Mouse (Mus musculus) lung, postnatal 14 days (tissue): Measurements from ENCODE around the gene Tmem110.
A peak's percentile ranks its signal among the peaks of the same experiment; 100 is the strongest.

Experiments
- DNase-seq: peaks from one replicate; pipeline ENCODE4 v3.0.0; 2021

Tmem110 gene

DNA sequence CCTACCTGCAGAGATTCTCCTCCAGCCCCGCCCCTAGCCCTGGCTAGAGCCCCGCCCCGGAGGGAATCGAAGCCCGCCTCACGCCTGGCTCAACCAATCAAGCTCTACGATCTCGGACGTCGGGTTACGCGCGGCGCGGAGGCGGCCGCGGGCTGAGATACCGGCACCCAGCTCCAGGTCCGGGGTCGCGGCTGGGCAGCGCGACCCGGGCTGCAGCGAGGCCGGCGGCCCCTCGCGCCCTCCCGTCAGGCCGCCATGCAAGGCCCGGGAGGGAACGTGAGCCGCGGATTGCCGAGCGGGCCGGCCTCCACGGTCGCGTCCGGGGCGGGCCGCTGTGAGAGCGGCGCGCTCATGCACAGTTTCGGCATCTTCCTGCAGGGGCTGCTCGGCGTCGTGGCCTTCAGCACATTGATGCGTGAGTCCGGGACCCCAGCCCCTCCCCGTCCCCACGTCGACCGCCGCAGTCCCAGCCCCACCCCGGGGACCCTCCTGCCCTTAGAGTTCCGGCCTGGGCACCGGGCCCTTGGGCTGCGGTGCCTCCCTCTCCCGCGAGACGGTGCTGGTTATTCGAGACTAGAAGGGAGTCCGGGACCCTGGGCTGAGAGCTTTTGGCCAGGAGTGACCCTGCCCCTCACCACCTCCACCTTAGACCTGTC lies at the start of gene Tmem110:
TSS of gene Tmem110 (plus strand) at position 115 of the 656 bp plus-strand sequence.
- DNase-seq: peak; percentile 89

DNA sequence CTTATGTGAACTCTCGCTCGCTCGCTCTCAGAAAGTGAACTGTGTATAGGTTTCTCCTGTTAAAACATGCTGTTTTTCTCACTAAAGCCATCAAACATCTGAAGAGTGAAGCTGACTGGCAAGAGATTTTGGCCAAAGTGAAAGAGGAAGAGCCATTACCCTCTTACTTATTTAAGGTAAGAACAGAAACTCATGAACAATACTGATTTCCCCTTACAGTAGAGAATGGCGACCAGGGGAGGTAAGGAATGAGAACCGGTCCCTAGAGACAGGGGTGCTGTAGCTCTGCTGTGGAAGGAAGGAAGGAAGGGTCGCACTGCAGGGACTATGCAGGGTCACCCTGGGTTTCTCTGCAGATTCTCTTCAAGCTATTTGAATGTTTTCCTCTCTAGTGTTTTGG lies 40.8 kb upstream of the Tmem110 start:
- DNase-seq: no peak

DNA sequence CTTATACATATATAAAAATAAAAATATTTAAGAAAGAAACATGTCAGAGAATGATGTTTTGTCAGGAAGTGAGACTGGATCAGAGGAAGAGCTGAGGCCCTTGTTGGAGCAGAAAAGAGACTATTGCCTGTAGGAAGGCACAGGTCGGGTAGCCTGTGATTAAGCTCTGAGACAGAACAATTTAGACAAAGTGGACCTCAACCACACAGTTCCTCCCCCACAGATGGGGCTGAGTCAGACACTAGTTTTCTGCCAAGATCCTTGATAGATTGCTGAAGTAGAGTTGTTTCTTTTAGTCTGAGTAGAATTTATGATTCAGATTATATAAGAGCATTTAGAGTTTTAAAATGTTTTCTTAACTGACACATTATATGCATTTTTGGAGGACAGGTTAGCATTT lies 35.9 kb upstream of the Tmem110 start:
- no peak for DNase-seq

DNA sequence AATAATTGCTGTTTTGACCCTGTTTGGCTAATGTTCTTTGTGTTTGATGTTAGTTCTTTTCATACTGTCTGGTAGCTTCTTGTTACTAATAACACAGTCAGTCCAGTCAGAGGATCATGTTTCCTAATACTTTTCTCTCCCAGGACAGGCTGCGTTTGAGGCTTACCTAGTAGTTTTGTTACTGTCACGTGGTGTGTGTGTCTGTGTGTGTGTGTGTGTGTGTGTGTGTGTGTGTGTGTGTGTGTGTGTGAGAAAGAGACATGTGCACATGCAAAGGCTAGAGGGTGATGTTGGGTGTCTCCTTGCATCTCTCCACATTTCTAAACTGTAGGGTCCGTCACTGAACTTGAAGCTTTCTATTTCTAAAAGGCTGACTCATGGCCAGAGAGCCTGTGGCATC lies 32.5 kb upstream of the Tmem110 start:
- DNase-seq: no peak

DNA sequence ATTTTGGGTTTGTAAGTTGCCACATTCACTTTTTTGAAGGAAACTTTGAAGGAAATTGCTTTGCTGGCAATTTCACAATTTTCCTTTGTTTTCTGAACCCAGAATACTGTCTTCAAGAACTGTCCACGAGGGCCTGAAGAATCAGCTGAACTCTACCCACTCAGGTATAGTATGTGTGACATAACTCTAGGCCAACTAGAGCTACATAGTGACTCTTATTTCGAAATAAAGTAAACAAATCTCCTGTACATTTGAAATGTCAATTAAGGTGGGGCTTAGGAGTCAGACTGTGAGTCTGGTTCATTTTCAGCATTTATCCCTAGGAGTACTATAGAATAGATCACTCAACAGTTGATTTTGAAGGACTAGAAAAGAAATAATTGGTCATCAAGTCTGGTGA lies 23.6 kb upstream of the Tmem110 start:
- no peak for DNase-seq

DNA sequence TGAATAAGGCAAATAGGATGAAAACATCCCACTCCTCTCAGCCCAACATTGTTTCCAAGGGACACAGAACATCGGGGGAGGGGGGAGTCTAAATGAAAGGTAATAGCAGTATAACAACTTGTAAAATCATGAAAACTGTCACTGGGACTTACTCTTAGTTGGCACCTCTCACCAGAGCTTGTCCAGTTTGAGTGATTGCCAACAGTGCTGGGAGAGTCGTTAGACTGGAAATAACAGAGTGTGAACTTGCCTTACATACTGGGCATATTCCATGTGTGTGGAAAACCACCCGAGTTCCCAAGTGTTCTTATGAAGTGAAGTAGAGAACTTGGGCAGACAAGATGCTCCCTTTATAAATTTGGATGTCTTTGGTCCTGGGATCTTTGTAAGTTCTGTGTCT lies 4.3 kb upstream of the Tmem110 start:
- DNase-seq: no peak

DNA sequence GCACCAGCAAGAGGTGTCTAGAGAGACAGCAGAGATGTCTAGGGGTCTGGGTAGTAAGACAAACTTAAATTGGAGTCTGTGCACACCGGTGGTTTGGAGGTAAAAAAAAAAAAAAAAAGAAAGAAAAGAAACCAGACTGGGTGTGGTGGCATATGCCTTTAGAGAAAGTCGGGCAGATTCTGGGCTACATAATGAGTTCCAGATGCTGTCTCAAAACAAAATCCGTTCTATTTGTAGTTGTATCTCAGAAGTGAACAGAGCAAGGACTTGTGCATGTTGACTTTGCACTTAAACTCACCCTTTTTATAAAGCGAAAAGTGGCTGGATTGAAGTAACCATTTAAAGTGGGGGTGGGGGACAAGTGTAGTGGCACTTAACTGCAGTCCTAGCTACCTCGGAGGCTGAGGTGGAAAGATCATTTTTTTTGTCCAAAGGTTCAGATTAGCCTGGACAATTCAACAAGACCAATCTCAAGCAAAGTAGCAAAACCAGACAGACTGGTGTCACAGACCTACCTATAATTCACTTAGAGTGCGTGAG lies 864 bp upstream of the Tmem110 start:
- DNase-seq: no peak

DNA sequence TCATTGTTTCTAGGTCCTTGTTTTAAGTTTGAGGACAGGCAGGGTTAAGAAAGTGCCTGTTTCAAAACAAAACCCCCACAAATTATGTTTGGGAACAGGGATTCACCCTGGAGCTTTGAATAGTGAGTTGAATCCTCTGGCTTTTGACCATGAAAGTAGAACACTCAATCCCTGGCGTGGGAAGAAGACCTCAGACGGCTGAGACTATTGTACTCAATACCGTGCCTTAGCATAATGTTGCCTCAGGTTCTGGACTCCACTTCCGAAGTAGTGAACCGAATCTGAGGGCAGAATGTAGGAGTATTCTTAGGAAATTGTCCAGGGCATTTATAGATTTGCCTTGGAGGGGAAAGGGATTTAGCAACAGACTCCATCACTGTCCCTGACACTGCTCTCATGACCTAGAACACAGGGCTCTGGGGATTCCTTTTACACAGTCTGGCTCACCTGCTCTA lies 342 bp upstream of the Tmem110 start:
- DNase-seq: no peak

DNA sequence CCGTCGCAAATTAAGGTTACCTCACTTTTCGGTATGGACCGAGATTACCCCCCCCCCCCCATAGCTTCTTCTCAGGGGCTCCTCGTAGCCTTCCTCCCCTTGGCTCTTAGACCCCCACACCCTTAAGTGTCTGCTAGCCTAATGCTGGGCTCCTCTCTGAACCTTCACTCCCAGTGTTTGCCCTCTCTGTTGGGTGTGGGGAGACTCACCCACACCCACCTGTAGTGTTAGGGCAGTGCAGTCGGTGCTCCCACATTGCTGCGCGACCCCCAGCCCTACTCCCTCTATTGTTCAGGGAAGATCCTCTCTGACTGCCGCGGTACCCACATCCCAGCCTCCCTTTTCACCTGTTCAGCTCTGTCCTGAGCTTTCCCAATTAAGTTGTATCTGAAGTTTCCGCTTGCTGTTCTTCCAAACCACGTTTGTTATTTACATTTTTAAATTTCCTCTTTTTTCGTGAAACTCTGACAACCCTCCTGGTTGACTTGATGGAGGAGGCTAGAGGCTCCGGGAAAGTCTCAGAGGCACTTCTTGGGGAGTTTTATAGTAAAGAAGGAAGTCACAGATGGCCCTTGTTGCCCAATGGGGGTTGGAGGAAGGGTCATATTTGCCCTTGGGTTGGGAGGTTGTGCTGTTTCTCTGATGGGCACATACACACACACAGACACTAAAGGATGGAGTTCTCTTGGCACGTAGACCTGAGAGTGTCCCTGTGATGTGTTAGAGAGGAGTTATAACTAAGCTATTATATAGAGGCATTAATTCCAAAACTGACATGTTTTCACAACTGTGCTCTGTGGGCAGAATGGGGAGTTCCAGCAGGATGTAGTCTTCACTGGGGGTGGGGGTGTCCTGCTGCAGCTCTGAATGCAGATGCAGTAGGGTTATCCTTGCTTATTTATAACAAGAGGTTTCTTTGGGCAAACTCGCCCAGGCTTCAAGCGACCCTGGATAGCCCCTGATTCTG lies 1.1 kb downstream of the Tmem110 start:
- no peak for DNase-seq

DNA sequence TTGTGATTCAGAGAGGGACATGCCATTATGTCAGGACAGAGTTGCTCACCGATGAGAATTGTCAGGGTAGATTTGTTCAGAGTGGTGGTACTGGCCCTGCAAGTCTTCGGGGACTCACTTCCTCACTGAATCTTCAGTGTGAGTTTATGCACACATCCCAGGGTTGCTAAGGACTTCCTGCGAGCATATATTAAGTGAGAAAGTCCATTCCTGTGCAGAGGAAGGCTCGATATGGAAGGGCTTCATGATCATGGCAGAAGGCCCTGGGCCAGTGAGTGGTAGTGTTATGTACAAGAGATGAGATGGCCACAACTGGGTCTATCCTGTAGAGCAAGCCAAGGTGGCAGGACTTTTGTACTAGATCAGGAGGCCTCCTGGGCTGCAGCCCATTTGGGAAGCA lies 2.1 kb downstream of the Tmem110 start:
- no peak for DNase-seq

DNA sequence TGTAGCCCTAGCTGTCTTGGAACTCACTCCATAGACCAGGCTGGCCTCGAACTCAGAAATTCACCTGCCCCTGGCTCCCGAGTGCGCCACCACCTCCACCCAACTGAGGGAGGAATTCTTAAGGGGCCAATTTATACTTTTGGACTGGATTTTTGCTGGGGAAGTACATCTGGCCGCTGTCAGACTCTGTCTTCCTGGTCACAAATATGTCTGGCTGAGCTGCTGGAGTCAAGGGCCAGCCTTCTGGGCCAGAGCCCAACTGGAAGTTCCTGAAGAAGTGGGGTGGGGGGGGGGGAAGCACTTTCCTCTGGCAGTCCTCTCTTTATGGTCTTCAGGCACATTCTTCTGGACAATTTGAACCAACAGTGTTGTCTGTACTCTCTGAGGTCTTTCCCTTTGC lies 2.7 kb downstream of the Tmem110 start:
- peak; percentile 47 for DNase-seq

DNA sequence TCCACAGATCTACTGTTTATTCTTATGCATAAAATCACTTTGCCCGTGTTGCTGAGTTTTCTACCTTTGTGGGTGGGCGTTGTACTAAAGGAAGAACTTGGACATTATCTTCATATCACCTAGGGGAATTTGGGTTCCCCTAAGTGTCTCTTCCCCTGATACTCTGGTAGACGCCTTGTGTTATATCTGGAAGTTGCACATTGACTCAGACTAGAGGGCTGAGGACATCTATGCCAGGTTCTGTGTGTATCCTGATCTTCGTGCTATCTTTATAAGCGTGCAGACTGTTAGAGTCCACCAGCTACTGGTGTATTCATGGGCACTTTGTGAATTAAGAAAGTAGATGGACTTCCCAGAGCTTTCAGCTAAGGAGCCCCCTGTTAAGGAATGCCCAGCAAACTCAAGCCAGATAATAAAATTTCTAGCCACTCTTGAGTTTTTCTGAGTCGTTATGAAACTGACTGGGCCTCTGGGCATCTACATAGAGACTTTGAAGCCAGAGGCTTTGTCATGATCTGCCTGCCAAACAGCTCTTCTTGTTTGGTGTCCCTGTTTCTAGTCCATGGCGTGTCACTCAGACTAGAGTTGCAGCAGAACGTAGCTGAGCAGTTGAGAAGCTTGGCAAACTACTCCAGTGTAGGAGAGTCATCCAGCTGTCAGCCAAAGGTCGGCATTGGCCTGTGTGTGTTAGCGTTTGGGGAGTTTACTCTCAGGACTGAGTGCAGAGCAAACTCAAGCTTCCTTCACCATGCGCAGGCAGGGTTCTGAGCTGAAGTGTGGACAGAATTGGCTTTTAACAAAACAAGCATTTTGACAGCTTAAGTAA lies 3.5 kb downstream of the Tmem110 start:
- DNase-seq: peak; percentile 73

DNA sequence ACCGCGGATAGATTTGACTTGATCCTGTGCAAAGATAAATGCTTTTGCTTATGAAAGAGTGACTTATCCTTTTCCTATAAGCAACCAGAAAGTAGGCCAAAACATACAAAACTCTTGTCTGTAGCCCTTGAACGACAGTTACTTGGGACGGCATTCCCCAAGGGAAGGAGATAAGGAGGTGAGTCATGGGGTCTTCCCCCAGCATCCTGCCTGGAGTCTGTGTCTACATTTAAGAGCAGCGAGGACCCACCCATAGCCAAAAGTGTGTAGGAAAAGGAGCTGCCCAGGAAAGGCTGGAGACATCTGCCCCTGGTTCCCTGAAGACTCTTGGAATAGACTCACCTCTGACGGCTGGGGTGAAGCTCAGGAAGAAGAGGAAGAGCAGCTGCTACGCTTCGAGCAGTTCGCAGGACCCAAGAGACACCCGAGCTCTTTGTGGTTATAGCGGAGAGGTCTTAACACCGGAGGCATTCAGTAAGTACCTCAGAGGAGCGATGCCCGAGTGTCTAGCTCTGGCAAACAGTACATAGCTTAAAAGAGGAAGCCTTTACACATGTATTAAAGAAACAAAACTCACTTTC lies 12.1 kb downstream of the Tmem110 start:
- no peak for DNase-seq

DNA sequence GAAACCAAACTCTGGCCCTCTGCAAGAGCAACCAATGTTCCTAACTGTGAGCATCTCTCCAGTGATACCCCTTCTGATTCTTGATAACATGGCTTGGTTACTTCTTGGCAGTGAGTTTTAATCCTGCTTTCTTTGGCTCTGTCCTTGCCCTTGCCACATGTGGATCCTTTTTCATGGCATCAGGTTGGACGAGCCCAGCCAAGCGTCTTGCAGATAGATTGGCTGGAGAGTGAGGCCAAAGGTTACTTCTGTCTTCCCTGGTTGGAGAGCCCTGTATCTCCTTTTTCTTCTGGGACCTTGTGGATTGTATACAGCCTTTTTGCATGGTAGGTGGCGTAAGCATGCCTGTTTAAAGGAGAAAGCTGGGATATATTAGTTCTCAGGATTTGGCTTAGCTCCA lies 18.3 kb downstream of the Tmem110 start:
- DNase-seq: no peak

DNA sequence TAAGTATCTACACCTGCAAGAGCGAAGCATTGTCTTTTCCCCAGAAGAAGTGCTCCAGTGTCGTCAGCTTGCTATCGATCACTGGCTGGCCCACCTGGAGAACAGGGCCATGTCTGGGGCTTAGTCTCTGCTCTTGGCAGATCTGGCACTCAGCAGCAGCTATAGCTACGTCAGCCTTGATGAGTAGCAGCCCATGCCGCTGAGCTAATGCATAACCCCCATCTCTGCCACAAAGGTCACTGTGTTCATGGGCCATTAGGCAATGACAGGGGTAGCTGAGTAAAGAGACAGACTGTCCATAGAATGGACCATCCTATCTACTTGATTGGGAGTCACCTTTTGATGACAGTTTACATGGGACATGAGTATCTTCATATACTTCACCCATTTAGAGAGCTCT lies 25.1 kb downstream of the Tmem110 start:
- DNase-seq: no peak

DNA sequence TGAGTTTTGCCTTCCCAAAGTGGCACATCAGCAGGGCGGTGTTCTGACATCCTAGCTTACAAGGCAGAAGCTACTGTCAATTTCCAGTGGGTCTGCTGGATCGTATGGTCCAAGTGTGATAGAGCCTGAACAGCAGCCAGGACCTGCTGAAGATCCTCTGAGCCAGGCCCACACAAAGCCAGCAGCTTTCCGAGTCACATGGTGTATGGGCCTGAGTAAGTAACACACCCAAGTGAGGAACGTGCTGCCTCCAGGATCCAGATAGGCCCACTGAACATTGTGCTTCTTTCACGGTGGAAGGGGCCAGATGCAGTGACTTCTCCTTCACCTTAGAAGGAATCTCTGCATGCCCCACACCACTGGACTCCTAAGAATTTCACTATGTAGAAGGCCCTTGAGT lies 26.9 kb downstream of the Tmem110 start:
- DNase-seq: no peak

DNA sequence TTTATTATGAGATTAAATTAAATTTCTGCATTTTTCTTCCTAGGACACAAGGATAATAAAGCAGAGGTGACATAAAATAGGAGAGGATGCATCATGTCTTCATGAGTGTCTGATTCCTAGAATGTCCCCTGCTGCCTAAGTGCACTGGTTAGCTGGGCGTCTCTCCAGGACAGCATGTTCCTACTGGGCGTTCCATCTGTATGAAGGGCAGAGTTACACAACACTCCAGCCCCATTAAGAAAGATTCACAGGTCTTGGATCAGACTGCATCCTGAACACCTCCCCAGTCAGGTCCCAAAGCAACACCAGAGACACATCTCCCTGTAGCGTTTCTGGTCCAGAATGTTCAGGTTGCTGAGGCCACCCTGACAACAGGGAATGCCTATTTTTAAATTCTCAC lies 29.9 kb downstream of the Tmem110 start:
- DNase-seq: no peak

DNA sequence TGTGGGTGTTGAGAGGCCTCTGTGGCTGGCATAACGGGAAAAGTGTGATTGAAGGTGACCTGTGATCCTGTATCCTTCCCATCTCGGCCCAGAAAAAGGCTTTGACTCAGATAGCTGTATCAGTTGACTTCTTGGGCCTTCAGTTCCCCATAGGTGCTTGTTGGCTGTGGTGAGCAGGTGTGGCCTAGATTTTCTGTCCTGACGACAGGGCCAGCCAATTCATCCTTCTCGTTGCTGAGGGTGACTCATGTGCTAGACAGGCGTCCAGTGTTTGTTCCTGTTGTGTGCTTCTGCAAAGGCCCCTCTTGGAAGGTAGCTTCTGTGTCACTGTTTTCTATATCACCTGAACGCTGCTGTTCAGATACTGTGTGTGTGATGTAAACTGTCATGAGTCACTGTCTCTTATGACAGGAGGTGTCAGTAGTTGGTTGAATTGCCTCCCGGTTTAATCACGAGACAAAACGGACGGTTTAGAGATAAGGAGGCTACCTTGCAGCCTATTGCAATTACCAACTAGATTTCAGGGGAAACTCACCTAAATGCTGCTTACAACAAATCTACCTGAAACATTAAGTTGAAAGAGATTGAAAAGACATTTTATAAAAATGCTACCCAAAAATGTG lies 31.6 kb downstream of the Tmem110 start:
- DNase-seq: no peak

DNA sequence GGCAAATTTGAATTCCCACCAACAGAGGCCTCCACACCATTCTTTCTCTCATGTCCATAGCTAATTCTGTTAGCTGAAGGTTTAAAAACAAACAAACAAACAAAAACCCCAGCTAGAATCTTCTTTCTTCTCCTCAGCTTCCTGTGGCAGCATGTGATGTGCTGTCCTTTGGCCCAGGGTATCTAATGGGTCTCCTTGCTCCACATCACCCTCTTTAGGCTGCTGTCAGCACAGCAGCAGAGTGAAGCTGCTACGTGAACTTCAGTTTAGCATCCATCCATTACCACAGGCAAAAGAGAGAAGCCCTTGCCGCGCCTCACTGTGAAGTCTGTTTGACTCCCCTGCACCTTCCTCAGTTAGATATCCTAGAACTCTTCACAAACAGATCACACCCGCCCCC lies 32.6 kb downstream of the Tmem110 start:
- DNase-seq: no peak

DNA sequence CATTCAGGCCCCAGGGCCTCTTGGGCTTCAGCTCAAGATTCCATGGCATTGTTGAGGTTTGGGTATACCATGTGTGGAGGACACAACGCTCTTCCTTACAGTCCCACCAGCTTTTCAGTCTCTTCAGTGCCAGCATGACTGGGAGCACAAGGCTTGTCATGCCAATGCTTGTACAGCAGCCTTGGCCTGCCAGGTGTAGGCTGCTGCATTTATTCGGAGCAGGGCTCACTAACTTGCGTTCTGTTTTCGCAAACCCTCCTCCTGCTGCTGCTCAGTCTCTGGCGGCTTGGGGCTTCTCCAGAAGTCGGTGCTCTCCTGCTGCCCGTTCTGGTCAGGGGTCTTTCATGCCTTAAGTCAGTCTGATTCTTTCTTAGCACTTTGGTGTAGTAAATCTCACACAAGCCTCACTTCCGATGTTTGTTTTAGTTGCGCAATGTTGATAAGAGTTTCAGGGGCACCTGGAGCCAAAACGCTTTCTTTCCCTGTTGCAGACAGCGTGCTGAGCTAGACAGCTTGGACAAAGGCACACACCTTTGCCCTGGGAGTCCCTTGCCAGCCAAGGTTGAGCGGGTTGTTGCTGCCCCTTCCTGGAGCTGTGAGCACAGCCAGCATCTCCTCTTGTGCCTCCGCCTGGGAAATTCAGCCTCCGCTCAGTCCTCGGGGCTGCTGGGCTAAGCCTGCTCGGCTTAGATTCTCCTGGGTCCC lies 36.2 kb downstream of the Tmem110 start:
- DNase-seq: no peak

DNA sequence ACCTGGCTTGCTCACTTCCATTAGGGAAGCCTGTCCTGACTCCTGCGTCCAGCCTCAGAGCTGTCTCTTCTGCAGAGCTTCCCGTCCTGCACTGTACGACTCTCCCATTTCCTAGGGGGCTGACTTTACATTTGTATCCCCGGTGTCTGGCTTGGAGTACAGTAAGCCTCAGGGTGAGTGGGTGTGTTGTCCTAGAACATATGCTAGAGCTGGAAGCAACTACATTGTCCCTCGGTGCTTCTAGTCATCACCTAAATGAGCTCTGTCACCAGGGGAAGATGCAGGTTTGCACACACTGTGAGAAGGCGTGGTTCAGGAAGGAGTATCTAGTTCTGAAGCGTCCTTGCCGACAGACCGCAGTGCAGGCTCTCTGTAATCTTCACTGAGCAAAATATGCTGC lies 37.0 kb downstream of the Tmem110 start:
- DNase-seq: no peak

DNA sequence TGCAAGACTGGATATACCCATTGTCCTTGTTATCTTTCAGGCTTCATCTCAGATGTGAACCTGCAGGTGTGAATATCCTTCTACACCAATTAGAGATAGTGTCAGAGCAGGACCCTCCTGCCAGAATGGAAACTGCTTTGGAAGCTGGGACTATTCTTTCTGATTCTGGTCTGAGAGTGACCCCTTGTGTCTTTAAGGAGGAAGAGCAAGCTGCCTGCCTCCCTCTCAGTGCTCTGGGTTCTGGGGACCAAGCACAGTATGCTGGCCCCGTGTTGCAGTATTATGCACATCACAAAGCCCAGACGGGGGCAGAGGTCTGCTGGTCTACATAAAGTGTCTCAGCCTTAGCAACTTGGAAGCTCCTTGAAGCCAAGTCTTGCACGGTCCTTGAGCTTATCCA lies 39.9 kb downstream of the Tmem110 start:
- no peak for DNase-seq
